Mouse (Mus musculus) layer of hippocampus, postnatal 10 days (tissue): Measurements from ENCODE around the gene Zfc3h1. TPM values are rescaled to one million over a fixed set of nuclear protein-coding genes. Genes with fewer than 3 reads are reported as not detected.

Experiments
- DNase-seq, 2 experiments: peaks; one replicate each; pipeline ENCODE4 v3.0.0; 2021; ENCODE audit warnings: low spot score in 2 of 2
- total RNA-seq, 2 experiments: library from RNA; stranded (reverse); gene quantifications; 2 replicates each; pipeline ENCODE4 v1.2.3; 2021

Zfc3h1 gene
- total RNA-seq, 2 experiments from 2014 or later: 50.1 to 54.9 TPM

GRCm38 (mm10) chr10:115475000-115475550, 90.3 kb downstream of the Zfc3h1 start:
- no peak for DNase-seq

DNA sequence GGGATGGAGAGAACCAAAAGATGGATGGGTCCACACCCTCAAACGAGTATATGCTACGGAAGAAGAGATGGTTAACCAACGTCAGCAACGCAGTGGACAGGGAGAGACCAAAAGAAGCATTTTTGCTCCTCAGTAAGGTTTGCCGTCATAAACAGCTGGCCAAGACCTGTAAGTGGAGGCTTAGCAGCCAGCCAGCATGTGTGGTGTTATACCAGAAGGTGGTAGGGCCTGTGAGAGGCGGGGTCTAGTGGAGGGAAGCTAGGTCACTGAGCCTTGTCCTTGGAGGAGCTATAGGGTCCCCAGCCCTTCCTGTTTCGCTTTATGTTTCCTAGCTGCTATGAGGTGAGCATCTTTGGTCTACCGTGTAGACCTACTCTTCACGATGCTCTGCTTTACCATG, 91.7 kb downstream of the Zfc3h1 start:
- no peak for DNase-seq

DNA sequence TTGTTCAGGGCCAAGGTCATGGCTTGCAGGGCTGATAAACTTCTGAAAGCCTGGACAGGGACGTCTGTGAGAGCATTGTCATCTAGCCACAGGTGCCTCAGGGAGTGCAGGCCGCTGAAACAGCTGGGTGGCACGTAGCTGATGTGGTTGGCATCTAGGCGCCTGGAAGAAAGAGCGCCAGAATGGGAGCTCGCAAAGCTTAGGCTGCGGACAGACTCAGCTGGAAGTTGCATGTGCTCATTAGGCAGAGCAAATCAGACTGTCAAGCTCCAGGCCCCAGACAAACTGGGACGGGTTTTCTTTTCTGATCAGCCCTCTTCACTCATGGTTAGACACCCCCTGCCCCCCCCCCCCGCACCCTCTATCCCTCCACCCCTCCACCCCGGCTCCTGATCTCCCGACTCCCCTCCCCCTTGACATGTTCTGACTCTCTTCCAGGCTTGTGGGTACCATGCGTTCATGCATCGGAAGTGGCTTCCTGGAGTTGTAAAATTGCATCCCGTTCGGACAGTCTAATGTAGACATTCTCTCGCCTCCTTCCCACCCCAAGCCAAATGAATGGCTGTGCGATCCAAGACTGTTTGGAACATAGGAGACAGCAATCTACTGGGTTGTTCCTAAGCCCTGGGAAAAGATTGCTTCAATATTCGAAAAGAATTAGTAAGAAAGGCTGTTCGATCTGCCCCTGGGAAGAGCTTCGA, 93.8 kb downstream of the Zfc3h1 start:
- no peak for DNase-seq

Other genes starting within 250 kb of the Zfc3h1 start
- 1 to 10 TPM; 1.0 to 1.1 TPM for gene Tph2, start 199.9 kb upstream of the Zfc3h1 start, total RNA-seq
- gene Tbc1d15, start 133.5 kb upstream of the Zfc3h1 start, total RNA-seq: 10 to 100 TPM; 43.9 to 47.4 TPM
- gene Rab21, start 69.4 kb upstream of the Zfc3h1 start, total RNA-seq: 10 to 100 TPM; 49.2 to 51.0 TPM
- 10 to 100 TPM; 49.8 to 52.0 TPM for gene Tmem19, start 22.5 kb upstream of the Zfc3h1 start, total RNA-seq
- 10 to 100 TPM; 12.2 to 13.4 TPM for gene Thap2, start 516 bp upstream of the Zfc3h1 start, total RNA-seq
- 1 to 10 TPM; 1.1 to 1.8 TPM for gene A930009A15Rik, start 185.0 kb downstream of the Zfc3h1 start, total RNA-seq
- gene Lgr5, start 202.8 kb downstream of the Zfc3h1 start, total RNA-seq: 1 to 10 TPM; 2.2 to 2.6 TPM